Mouse (Mus musculus): ENCODE results near the gene Gpatch2. TPM values are rescaled to one million over a fixed set of nuclear protein-coding genes. Genes with fewer than 3 reads are reported as not detected.

Gene Gpatch2
- polyA plus RNA-seq, 1 experiment = 5.3 TPM

DNA sequence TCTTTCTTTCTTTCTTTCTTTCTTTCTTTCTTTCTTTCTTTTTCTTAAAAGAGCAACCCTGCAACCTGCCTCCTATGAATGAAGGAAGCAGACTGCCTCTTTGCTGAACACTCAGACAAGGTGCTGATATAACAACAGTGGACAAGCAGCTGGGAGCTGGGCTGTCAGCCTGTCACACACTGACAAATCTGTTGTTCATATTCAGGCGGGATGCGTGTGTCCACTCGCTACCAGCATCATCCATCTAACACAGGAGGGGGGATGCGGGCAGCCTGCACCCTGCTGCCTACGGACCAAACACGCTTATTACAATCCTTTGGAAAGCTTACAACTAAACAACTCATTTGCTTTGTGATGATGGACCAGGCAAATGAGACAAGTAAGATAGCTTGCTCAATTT lies 158.2 kb downstream of the Gpatch2 start:
- Histone ChIP-seq H3K36me3 (ENCODE audit: control insufficient read depth, insufficient read depth) (no peaks in the 10 kb centered on the region), H3ac (ENCODE audit: control insufficient read depth, insufficient read length) (no peak overlapping the region), H3K4me2 (ENCODE audit: low read depth) (no peak overlapping the region), H3K27me3 (ENCODE audit: control insufficient read depth, insufficient read depth, insufficient read length) (no peaks in the 10 kb centered on the region), H3K79me2 (ENCODE audit: control insufficient read depth, insufficient read depth) (no peaks in the 10 kb centered on the region), H3K4me3 (no peak overlapping the region)
- TF ChIP-seq USF1 (IDR thresholded peaks at IDR 0.05; ENCODE audit: low read depth) = no peak
- TF ChIP-seq TCF3 (IDR thresholded peaks at IDR 0.05; ENCODE audit: insufficient read length, low read depth) = no peak
- no peak for TF ChIP-seq REST (IDR thresholded peaks at IDR 0.05; ENCODE audit: insufficient read depth, insufficient read length)
- no peak for TF ChIP-seq MYOG (IDR thresholded peaks at IDR 0.05; ENCODE audit: control insufficient read depth in 1 of 3, insufficient read depth in 1 of 3, insufficient read length in 2 of 3, low read depth in 2 of 3)
- no peak for TF ChIP-seq SRF (IDR thresholded peaks at IDR 0.05; ENCODE audit: control insufficient read depth, insufficient read length, low read depth)

DNA sequence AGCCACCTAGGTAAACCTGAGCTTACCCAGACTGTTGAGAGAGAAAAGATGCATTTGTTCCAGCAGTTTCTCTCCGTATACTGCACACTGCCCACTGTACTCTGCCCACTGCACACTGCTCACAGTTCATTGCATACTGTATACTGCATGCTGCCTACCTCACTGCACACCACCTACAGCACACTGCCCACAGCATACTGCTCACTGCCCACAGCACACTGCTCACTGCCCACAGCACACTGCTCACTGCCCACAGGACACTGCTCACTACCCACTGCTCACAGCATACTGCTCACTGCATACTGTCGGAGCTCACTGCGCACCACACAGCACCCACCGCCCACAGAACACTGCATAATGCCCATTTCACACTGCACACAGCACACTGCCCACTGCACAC lies 159.1 kb downstream of the Gpatch2 start:
- no peaks in the 10 kb centered on the region for H3K36me3 ChIP-seq (ENCODE audit: control insufficient read depth, insufficient read depth)
- H3K79me2 ChIP-seq (ENCODE audit: control insufficient read depth, insufficient read depth) = no peaks in the 10 kb centered on the region
- TF ChIP-seq MYOG (IDR thresholded peaks at IDR 0.05; ENCODE audit: control insufficient read depth in 1 of 3, insufficient read depth in 1 of 3, insufficient read length in 2 of 3, low read depth in 2 of 3) = peak in 1 of 3 experiments; percentile 15
- TF ChIP-seq MYOD1 (IDR thresholded peaks at IDR 0.05; ENCODE audit: control insufficient read depth in 1 of 3, insufficient read length in 2 of 3, low read depth in 2 of 3) = no peak
- H3K4me2 ChIP-seq (ENCODE audit: low read depth) = no peak overlapping the region
- H3K27me3 ChIP-seq (ENCODE audit: control insufficient read depth, insufficient read depth, insufficient read length) = no peaks in the 10 kb centered on the region
- no peak overlapping the region for H3K4me3 ChIP-seq
- no peak overlapping the region for H3ac ChIP-seq (ENCODE audit: control insufficient read depth, insufficient read length)

GRCm38 (mm10) chr1:187376946-187377671 lies 161.8 kb downstream of the Gpatch2 start:
- Histone ChIP-seq H3K4me3 (no peak overlapping the region), H3K79me2 (ENCODE audit: control insufficient read depth, insufficient read depth) (no peaks in the 10 kb centered on the region), H3ac (ENCODE audit: control insufficient read depth, insufficient read length) (no peak overlapping the region), H3K4me2 (ENCODE audit: low read depth) (no peak overlapping the region), H3K27me3 (ENCODE audit: control insufficient read depth, insufficient read depth, insufficient read length) (no peaks in the 10 kb centered on the region), H3K36me3 (ENCODE audit: control insufficient read depth, insufficient read depth) (no peaks in the 10 kb centered on the region)
- TF ChIP-seq POLR2A (IDR thresholded peaks at IDR 0.05; ENCODE audit: insufficient read length, low read depth) = no peak
- peak; percentile 44 for TF ChIP-seq USF1 (IDR thresholded peaks at IDR 0.05; ENCODE audit: low read depth)
- no peak for TF ChIP-seq TCF3 (IDR thresholded peaks at IDR 0.05; ENCODE audit: insufficient read length, low read depth)
- no peak for TF ChIP-seq MYOD1 (IDR thresholded peaks at IDR 0.05; ENCODE audit: control insufficient read depth in 1 of 3, insufficient read length in 2 of 3, low read depth in 2 of 3)
- TF ChIP-seq TCF12 (IDR thresholded peaks at IDR 0.05; ENCODE audit: insufficient read depth, poor library complexity, severe bottlenecking) = no peak
- no peak for TF ChIP-seq SRF (IDR thresholded peaks at IDR 0.05; ENCODE audit: control insufficient read depth, insufficient read length, low read depth)

GRCm38 (mm10) chr1:187377865-187378524 lies 162.7 kb downstream of the Gpatch2 start:
- Histone ChIP-seq H3K4me2 (ENCODE audit: low read depth) (no peak overlapping the region), H3K27me3 (ENCODE audit: control insufficient read depth, insufficient read depth, insufficient read length) (no peaks in the 10 kb centered on the region), H3K4me3 (no peak overlapping the region), H3ac (ENCODE audit: control insufficient read depth, insufficient read length) (no peak overlapping the region), H3K79me2 (ENCODE audit: control insufficient read depth, insufficient read depth) (no peaks in the 10 kb centered on the region), H3K36me3 (ENCODE audit: control insufficient read depth, insufficient read depth) (no peaks in the 10 kb centered on the region)
- TF ChIP-seq TCF12 (IDR thresholded peaks at IDR 0.05; ENCODE audit: insufficient read depth, poor library complexity, severe bottlenecking) (no peak), SRF (IDR thresholded peaks at IDR 0.05; ENCODE audit: control insufficient read depth, insufficient read length, low read depth) (no peak), TCF3 (IDR thresholded peaks at IDR 0.05; ENCODE audit: insufficient read length, low read depth) (no peak)

GRCm38 (mm10) chr1:187389476-187389875 lies 174.2 kb downstream of the Gpatch2 start:
- Histone ChIP-seq H3ac (ENCODE audit: control insufficient read depth, insufficient read length) (no peak overlapping the region), H3K4me3 (no peak overlapping the region), H3K36me3 (ENCODE audit: control insufficient read depth, insufficient read depth) (no peaks in the 10 kb centered on the region), H3K27me3 (ENCODE audit: control insufficient read depth, insufficient read depth, insufficient read length) (no peaks in the 10 kb centered on the region), H3K79me2 (ENCODE audit: control insufficient read depth, insufficient read depth) (no peaks in the 10 kb centered on the region), H3K4me2 (ENCODE audit: low read depth) (no peak overlapping the region)
- TF ChIP-seq MAX (IDR thresholded peaks at IDR 0.05; ENCODE audit: low read depth) (no peak), POLR2AphosphoS2 (IDR thresholded peaks at IDR 0.05; ENCODE audit: insufficient read length, low read depth) (no peak), CEBPB (IDR thresholded peaks at IDR 0.05; ENCODE audit: insufficient read depth, poor library complexity, severe bottlenecking) (no peak), POLR2A (IDR thresholded peaks at IDR 0.05; ENCODE audit: insufficient read length, low read depth) (no peak), REST (IDR thresholded peaks at IDR 0.05; ENCODE audit: insufficient read depth, insufficient read length) (no peak), E2F4 (IDR thresholded peaks at IDR 0.05; ENCODE audit: insufficient read depth) (no peak), MYOG (IDR thresholded peaks at IDR 0.05; ENCODE audit: control insufficient read depth in 1 of 3, insufficient read depth in 1 of 3, insufficient read length in 2 of 3, low read depth in 2 of 3) (no peak), MYOD1 (IDR thresholded peaks at IDR 0.05; ENCODE audit: control insufficient read depth in 1 of 3, insufficient read length in 2 of 3, low read depth in 2 of 3) (no peak), USF1 (IDR thresholded peaks at IDR 0.05; ENCODE audit: low read depth) (no peak), SRF (IDR thresholded peaks at IDR 0.05; ENCODE audit: control insufficient read depth, insufficient read length, low read depth) (no peak), TCF12 (IDR thresholded peaks at IDR 0.05; ENCODE audit: insufficient read depth, poor library complexity, severe bottlenecking) (no peak), TCF3 (IDR thresholded peaks at IDR 0.05; ENCODE audit: insufficient read length, low read depth) (no peak)

Measured in myocyte (in vitro differentiated cells).